Mouse (Mus musculus) liver, adult 2 months (tissue): Measurements from ENCODE around the gene Gm28308. TPM values are rescaled to one million over a fixed set of nuclear protein-coding genes. Genes with fewer than 3 reads are reported as not detected.

Experiments used
- DNase-seq: peaks from one replicate; pipeline ENCODE4 v3.0.0-alpha.2; 2011; ENCODE audit warnings: low read depth, low spot score; ENCODE audit errors: extremely low read depth
- H3K27ac ChIP-seq: fragments of 200-500 bp; replicated peaks from 2 replicates; pipeline ENCODE4 v1.5.1; 2012; ENCODE audit warnings: low read depth, mild to moderate bottlenecking, control low read depth, inconsistent platforms, low read length; ENCODE audit not compliant: insufficient read depth
- H3K27me3 ChIP-seq: fragments of 200-500 bp; 2 replicates; pipeline ENCODE4 v1.6.1; 2012; ENCODE audit warnings: mild to moderate bottlenecking, moderate library complexity, low read length, inconsistent platforms; ENCODE audit not compliant: control insufficient read depth, insufficient read depth
- H3K36me3 ChIP-seq: fragments of 200-500 bp; 2 replicates; pipeline ENCODE4 v1.6.1; 2012; ENCODE audit warnings: low read length, inconsistent platforms; ENCODE audit not compliant: control insufficient read depth, insufficient read depth
- H3K4me1 ChIP-seq: fragments of 200-500 bp; 2 replicates; pipeline ENCODE4 v1.6.1; 2011; ENCODE audit warnings: low read length; ENCODE audit not compliant: control insufficient read depth, insufficient read depth
- H3K4me3 ChIP-seq: fragments of 200-500 bp; 2 replicates; pipeline ENCODE4 v1.5.1; 2011; ENCODE audit warnings: low read depth, mild to moderate bottlenecking, control low read depth, low read length, moderate library complexity; ENCODE audit not compliant: insufficient read depth
- H3K79me2 ChIP-seq: fragments of 200-500 bp; 2 replicates; pipeline ENCODE4 v1.6.1; 2012; ENCODE audit warnings: inconsistent platforms, mild to moderate bottlenecking, low read length, moderate library complexity; ENCODE audit not compliant: control insufficient read depth, insufficient read depth
- H3K9ac ChIP-seq: fragments of 200-500 bp; 2 replicates; pipeline ENCODE4 v1.6.1; 2012; ENCODE audit warnings: low read depth, mild to moderate bottlenecking, control low read depth, inconsistent platforms, low read length
- CTCF ChIP-seq: fragments of 200-500 bp; IDR thresholded peaks from 2 replicates; pipeline ENCODE4 v1.5.1; 2011; ENCODE audit warnings: low read depth, low read length, control low read depth
- POLR2A ChIP-seq: fragments of 200-500 bp; IDR thresholded peaks from 2 replicates; pipeline ENCODE4 v1.6.1; 2011; ENCODE audit warnings: low read length, control low read depth; ENCODE audit not compliant: insufficient read depth; ENCODE audit errors: extremely low read depth
- WGBS: fragments of 180-500 bp; shearing (Covaris S2); methylation state at CpG from one replicate; pipeline ENCODE4 v1.1.7; 2018; 5-methylcytosine and 5-hydroxymethylcytosine counted together
- polyA plus RNA-seq: library from polyadenylated mRNA; depleted of rRNA; stranded (reverse); fragments of >200 nt; gene quantifications from 2 replicates; pipeline ENCODE4 v1.2.3, GENCODE M21; 2012
- total RNA-seq: library from RNA; depleted of rRNA; stranded (reverse); fragments of >200 nt; gene quantifications from 2 replicates; pipeline ENCODE4 v1.2.3, GENCODE M21; 2014

Gene Gm28308
- total and polyA plus RNA-seq, 2 experiments = not detected

DNA sequence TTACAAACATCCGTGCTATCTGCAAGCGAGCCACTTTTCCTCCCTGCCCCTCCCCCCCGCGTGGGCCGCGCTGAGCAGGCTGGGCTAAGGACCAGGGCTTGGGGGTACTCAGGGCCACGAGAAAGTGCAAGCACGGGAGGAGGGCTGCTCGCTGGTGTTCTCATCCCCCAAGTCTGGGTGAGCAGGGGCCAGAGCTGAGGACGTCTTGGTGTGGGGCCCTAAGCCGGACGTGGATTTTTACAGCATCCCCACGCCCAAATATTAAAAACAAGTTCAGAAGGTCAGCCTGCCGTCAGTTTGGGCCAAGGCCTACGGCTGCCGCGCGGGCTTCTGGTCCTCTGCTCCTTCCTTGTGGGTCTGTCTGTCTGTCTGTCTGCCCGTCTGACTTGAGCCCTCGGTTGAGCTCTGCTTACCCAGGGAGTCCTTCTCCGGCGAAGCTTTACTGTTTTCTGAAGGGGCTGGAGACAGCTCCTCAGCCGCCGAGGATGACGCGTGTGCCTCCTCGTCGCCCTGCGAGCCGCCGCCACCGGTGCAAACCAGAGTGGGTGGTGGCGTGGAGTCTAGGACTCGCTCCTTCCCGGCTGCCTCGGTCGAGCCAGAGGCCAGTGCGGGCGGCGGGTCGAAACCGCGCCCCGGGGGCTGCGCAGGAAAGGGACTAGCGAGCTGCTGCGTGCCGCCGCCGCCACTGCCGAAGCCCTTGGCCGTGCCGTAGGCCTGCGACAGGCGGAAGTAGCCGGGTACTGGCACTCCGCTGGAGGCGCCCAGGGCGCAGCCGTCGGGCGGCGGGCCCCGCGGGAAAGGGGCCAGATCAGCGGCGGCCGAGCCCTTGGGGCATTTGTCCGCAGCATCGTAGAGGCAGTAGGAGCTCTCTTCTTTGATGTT is 20.6 kb upstream of the Gm28308 start:
- no peak for TF ChIP-seq CTCF
- TF ChIP-seq POLR2A = no peak

GRCm38 (mm10) chr6:52232984-52233545 is 19.9 kb upstream of the Gm28308 start:
- H3K4me1 ChIP-seq = no peaks in the 10 kb centered on the region
- H3K27me3 ChIP-seq = peaks cover 62% of the 10 kb centered on the region
- TF ChIP-seq POLR2A (no peak), CTCF (no peak)
- no peak overlapping the region for H3K27ac ChIP-seq
- no peak overlapping the region for H3K4me3 ChIP-seq
- H3K36me3 ChIP-seq = no peaks in the 10 kb centered on the region
- DNase-seq = no peak
- no peaks in the 10 kb centered on the region for H3K79me2 ChIP-seq
- WGBS = 7% methylated on average over 23 of the region's 23 CpGs
- H3K9ac ChIP-seq = no peak overlapping the region

More for the DNA sequence above, 20.6 kb upstream of the Gm28308 start:
- WGBS = 4% methylated on average over 70 of the region's 70 CpGs
- Histone ChIP-seq H3K27me3 (peaks cover 63% of the 10 kb centered on the region), H3K9ac (no peak overlapping the region), H3K4me3 (no peak overlapping the region), H3K4me1 (no peaks in the 10 kb centered on the region), H3K36me3 (no peaks in the 10 kb centered on the region), H3K79me2 (no peaks in the 10 kb centered on the region), H3K27ac (no peak overlapping the region)
- no peak for DNase-seq

DNA sequence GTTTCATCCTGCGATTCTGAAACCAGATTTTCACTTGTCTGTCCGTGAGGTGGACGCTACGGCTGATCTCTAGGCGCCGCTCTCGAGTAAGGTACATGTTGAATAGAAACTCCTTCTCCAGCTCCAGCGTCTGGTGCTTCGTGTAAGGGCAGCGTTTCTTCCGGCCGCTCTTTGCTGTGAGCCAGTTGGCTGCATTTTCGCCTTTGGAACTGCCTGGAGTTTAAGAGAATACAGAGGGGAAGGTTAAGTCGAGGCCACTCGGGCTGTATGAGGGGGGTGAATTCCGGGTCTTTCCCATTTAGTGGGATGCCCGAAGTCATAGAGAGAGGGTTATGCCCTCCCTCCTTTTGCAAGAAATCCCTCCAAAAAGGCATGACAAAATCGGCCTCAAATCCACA is 19.4 kb upstream of the Gm28308 start:
- no peak for TF ChIP-seq POLR2A
- TF ChIP-seq CTCF = no peak
- H3K9ac ChIP-seq = no peak overlapping the region
- H3K4me1 ChIP-seq = no peaks in the 10 kb centered on the region
- no peak for DNase-seq
- no peak overlapping the region for H3K27ac ChIP-seq
- no peaks in the 10 kb centered on the region for H3K36me3 ChIP-seq
- 4% methylated on average over 18 of the region's 18 CpGs for WGBS
- H3K79me2 ChIP-seq = no peaks in the 10 kb centered on the region
- H3K4me3 ChIP-seq = no peak overlapping the region
- H3K27me3 ChIP-seq = peaks cover 61% of the 10 kb centered on the region

DNA sequence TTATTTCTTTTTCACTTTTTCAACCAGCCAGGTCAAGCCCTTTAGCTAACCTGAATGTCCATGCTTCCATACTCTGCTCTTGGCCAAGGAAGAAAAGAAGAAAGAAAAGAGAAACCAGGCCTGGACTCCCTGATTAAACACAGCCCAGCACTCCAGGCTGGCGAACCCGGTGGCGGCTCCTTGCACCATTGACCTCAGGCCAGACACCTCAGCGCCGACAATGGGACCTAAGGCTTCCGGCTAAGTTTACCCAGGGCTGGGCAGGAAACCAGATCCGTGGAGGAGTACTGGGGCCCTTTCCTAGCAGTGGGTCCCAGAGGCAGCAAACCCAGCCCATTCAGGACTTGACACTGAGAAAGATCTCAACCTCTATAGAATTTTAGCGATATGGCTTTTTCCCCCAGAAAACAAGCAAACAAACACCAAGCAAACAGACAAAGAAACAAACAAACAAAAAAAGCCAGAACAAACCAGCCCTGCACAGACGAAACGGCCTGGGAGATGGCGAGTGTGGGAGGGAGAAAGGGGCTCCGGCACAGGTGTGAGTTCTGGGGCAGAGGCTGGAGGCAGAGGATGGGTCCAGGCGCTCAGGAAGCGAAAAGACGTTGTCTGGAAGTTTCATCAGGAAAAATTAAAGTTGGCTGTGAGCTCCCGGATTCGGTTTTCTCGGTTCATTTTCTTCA is 18.9 kb upstream of the Gm28308 start:
- Histone ChIP-seq H3K79me2 (no peaks in the 10 kb centered on the region), H3K27ac (no peak overlapping the region), H3K4me3 (no peak overlapping the region), H3K36me3 (no peaks in the 10 kb centered on the region), H3K9ac (no peak overlapping the region), H3K27me3 (peaks cover 63% of the 10 kb centered on the region), H3K4me1 (no peaks in the 10 kb centered on the region)
- DNase-seq = no peak
- TF ChIP-seq CTCF = no peak
- no peak for TF ChIP-seq POLR2A
- WGBS = 4% methylated on average over 18 of the region's 18 CpGs

DNA sequence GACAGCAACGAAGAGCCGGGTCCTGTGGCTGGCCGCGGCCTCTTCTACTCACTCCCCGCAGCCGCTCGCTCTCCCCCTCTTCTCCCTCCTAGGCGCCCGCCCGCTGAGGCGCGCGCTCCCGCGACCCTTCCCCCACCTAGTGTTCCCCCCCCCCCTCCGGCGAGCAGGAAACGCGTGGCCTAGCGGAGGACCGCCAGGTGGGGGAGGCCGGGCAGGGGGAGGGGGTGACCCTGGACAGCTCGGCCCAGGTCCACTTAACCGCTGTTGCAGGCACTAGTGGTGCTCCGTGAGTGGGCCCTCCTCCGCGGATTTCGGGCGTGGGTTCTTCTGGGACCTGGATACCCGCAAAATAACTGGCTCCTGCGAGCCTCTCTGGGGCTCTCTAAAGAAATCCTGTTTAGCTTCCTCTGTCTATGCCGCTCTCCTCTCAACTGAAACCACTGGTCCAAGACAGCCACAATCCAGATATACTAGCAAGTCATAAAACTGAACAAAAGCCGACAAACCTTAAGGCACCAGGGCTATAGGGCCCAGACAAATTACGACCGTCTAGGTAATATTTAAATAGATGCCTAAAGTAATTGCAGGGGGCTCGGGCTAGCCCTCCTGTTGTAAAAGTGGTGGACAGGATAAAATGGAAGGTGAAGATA is 17.5 kb upstream of the Gm28308 start, which contains the start of gene Hoxa9:
Hoxa9 (minus strand) TSS at position 574 of the 650 bp plus-strand sequence.
- Histone ChIP-seq H3K27ac (no peak within 1 kb of the TSS), H3K4me1 (no peaks in the 10 kb centered on the region), H3K36me3 (no peaks in the 10 kb centered on the region), H3K79me2 (no peaks in the 10 kb centered on the region), H3K9ac (no peak within 1 kb of the TSS), H3K4me3 (no peak within 1 kb of the TSS), H3K27me3 (peaks cover 56% of the 10 kb centered on the region)
- no peak for DNase-seq
- WGBS = 7% methylated on average over 25 of the region's 36 CpGs
- TF ChIP-seq POLR2A (no peak), CTCF (no peak)
